Mouse (Mus musculus) ES-E14 (cell line): ENCODE measurements around the gene Hes6. TPM values are rescaled to one million over a fixed set of nuclear protein-coding genes. Genes with fewer than 3 reads are reported as not detected.

Experiments
- DNase-seq: peaks from one replicate; pipeline ENCODE4 v3.0.0-alpha.2; 2013; ENCODE audit warnings: low read depth, low spot score
- H3K27ac ChIP-seq: 2 replicates; pipeline ENCODE4 v1.5.1; 2012; ENCODE audit warnings: low read depth, mild to moderate bottlenecking, low read length, moderate library complexity, mixed read lengths; ENCODE audit not compliant: poor library complexity, insufficient read depth, severe bottlenecking
- H3K36me3 ChIP-seq: 2 replicates; pipeline ENCODE4 v1.6.1; 2012; ENCODE audit warnings: mild to moderate bottlenecking, low read length, moderate library complexity, mixed read lengths; ENCODE audit not compliant: control insufficient read depth, poor library complexity, insufficient read depth, severe bottlenecking
- H3K4me1 ChIP-seq, 2 experiments: fragments of 150-350 bp in 1 of 2; sonication (generic) in 1 of 2; 2 replicates each; pipeline ENCODE4 v1.6.1; 2012; ENCODE audit warnings: low read length in 2 of 2, mild to moderate bottlenecking in 1 of 2, mixed read lengths in 1 of 2; ENCODE audit not compliant: control insufficient read depth in 2 of 2, insufficient read depth in 2 of 2, poor library complexity in 1 of 2
- H3K4me3 ChIP-seq, 2 experiments: fragments of 150-350 bp in 1 of 2; sonication (generic) in 1 of 2; 2 replicates each; pipeline ENCODE4 v1.5.1; 2012; ENCODE audit warnings: low read length in 2 of 2, low read depth in 1 of 2, mild to moderate bottlenecking in 1 of 2, mixed read lengths in 1 of 2; ENCODE audit not compliant: insufficient read depth in 1 of 2, poor library complexity in 1 of 2, severe bottlenecking in 1 of 2
- H3K9ac ChIP-seq: 2 replicates; pipeline ENCODE4 v1.6.1; 2012; ENCODE audit warnings: low read depth, mild to moderate bottlenecking, low read length, mixed read lengths; ENCODE audit not compliant: poor library complexity, insufficient read depth, severe bottlenecking
- H3K9me3 ChIP-seq: fragments of 150-350 bp; sonication (generic); 2 replicates; pipeline ENCODE4 v1.6.1; 2012; ENCODE audit warnings: low read depth, mild to moderate bottlenecking, low read length; ENCODE audit not compliant: control insufficient read depth, insufficient read depth
- CHD2 ChIP-seq: IDR thresholded peaks from 2 replicates; pipeline ENCODE4 v1.6.1; 2014; ENCODE audit warnings: mild to moderate bottlenecking, low read depth, low read length, inconsistent platforms
- HCFC1 ChIP-seq: IDR thresholded peaks from 2 replicates; pipeline ENCODE4 v1.6.1; 2012; ENCODE audit warnings: low read length, inconsistent platforms, borderline replicate concordance; ENCODE audit not compliant: insufficient read depth
- MAFK ChIP-seq: IDR thresholded peaks from 2 replicates; pipeline ENCODE4 v1.6.1; 2014; ENCODE audit warnings: mild to moderate bottlenecking, low read depth, low read length, inconsistent platforms; ENCODE audit not compliant: insufficient read depth
- ZC3H11A ChIP-seq: IDR thresholded peaks from 2 replicates; pipeline ENCODE4 v1.6.1; 2012; ENCODE audit warnings: low read depth, mild to moderate bottlenecking, inconsistent platforms, low read length, borderline replicate concordance
- ZNF384 ChIP-seq: IDR thresholded peaks from 2 replicates; pipeline ENCODE4 v1.6.1; 2012; ENCODE audit warnings: low read depth, low read length, inconsistent platforms
- in situ Hi-C, 2 experiments: fragments of 600-800 bp; cut with MboI; formaldehyde crosslinking; loops; one replicate each; pipeline ENCODE4 v1.15.1; 2025; ENCODE audit warnings: low sequenced_read_pairs in 2 of 2, inconsistent platforms in 1 of 2; ENCODE audit not compliant: unreplicated experiment in 2 of 2
- total RNA-seq: library from RNA; depleted of rRNA; stranded (reverse); fragments of 300-350 nt; gene quantifications from 2 replicates; pipeline ENCODE4 v1.2.3, GENCODE M21; 2012

Gene Hes6
- total RNA-seq, 1 experiment = 13.3 TPM

GRCm38 (mm10) chr1:91455661-91456161 is 41.9 kb upstream of the Hes6 start:
- in situ Hi-C loops = no loop called here
- no peak overlapping the region for H3K27ac ChIP-seq
- TF ChIP-seq HCFC1 (no peak), MAFK (no peak), ZNF384 (no peak), ZC3H11A (no peak), CHD2 (no peak)
- no peak overlapping the region for H3K4me3 ChIP-seq
- H3K9me3 ChIP-seq = no peaks in the 10 kb centered on the region
- H3K4me1 ChIP-seq = no peaks in the 10 kb centered on the region; a peak in 1 of 4 replicates
- no peak for DNase-seq
- no peaks in the 10 kb centered on the region for H3K36me3 ChIP-seq
- no peak overlapping the region for H3K9ac ChIP-seq

GRCm38 (mm10) chr1:91454927-91455326 is 41.1 kb upstream of the Hes6 start:
- no peak overlapping the region for H3K9ac ChIP-seq
- no peak for DNase-seq
- no peaks in the 10 kb centered on the region for H3K36me3 ChIP-seq
- TF ChIP-seq HCFC1 (no peak), ZNF384 (no peak), ZC3H11A (no peak), CHD2 (no peak)
- no peak overlapping the region for H3K4me3 ChIP-seq
- H3K27ac ChIP-seq = no peak overlapping the region
- in situ Hi-C loops = no loop called here
- no peaks in the 10 kb centered on the region for H3K9me3 ChIP-seq
- no peaks in the 10 kb centered on the region; a peak in 1 of 4 replicates for H3K4me1 ChIP-seq

GRCm38 (mm10) chr1:91454366-91454765 is 40.5 kb upstream of the Hes6 start:
- no peak for DNase-seq
- Histone ChIP-seq H3K9me3 (no peaks in the 10 kb centered on the region), H3K4me3 (no peak overlapping the region), H3K9ac (no peak overlapping the region), H3K27ac (no peak overlapping the region), H3K4me1 (no peaks in the 10 kb centered on the region; a peak in 1 of 4 replicates), H3K36me3 (no peaks in the 10 kb centered on the region)
- TF ChIP-seq ZC3H11A = no peak
- TF ChIP-seq ZNF384 = no peak
- TF ChIP-seq MAFK = no peak
- no peak for TF ChIP-seq CHD2
- TF ChIP-seq HCFC1 = no peak
- in situ Hi-C loops = no loop called here

- DNase-seq = no peak
- no peak for TF ChIP-seq HCFC1
- TF ChIP-seq ZNF384 = no peak
- no peak for TF ChIP-seq MAFK
- no peak for TF ChIP-seq ZC3H11A
- TF ChIP-seq CHD2 = no peak
- in situ Hi-C loops = no loop called here
- Histone ChIP-seq H3K27ac (no peak overlapping the region), H3K9ac (no peak overlapping the region), H3K9me3 (no peaks in the 10 kb centered on the region), H3K4me3 (no peak overlapping the region), H3K4me1 (no peaks in the 10 kb centered on the region; a peak in 1 of 4 replicates), H3K36me3 (no peaks in the 10 kb centered on the region)
These were observed 40.1 kb upstream of the Hes6 start for GRCm38 (mm10) chr1:91453932-91454331.

- no peaks in the 10 kb centered on the region for H3K9me3 ChIP-seq
- no peaks in the 10 kb centered on the region for H3K36me3 ChIP-seq
- DNase-seq = no peak
- TF ChIP-seq CHD2 = no peak
- TF ChIP-seq ZC3H11A = no peak
- TF ChIP-seq HCFC1 = no peak
- TF ChIP-seq MAFK = no peak
- TF ChIP-seq ZNF384 = no peak
- in situ Hi-C loops = no loop called here
- H3K27ac ChIP-seq = no peak overlapping the region
- no peaks in the 10 kb centered on the region for H3K4me1 ChIP-seq
- no peak overlapping the region for H3K9ac ChIP-seq
- no peak overlapping the region for H3K4me3 ChIP-seq
These were observed 37.8 kb upstream of the Hes6 start for GRCm38 (mm10) chr1:91451547-91452084.
